Mouse (Mus musculus) kidney, postnatal 0 days (tissue): ENCODE data around the gene Higd1c. TPM values are rescaled to one million over a fixed set of nuclear protein-coding genes. Genes with fewer than 3 reads are reported as not detected.
A peak's percentile ranks its signal among the peaks of the same experiment; 100 is the strongest.
"Not testable (repeated sequence)": the region's sequence is repeated elsewhere in the genome, so short reads cannot be mapped to it uniquely, and the experiment has no call there.

Experiments
- ATAC-seq: fragments of 200-750 bp; cut with Nextera tagmentation; replicated peaks from 2 replicates; pipeline ENCODE4 v1.8.0; 2017; ENCODE audit warnings: low read depth, moderate number of reproducible peaks, moderate TSS enrichment, moderate library complexity; ENCODE audit not compliant: low FRiP score
- DNase-seq: peaks from one replicate; pipeline ENCODE4 v3.0.0-alpha.2; 2016; ENCODE audit warnings: low spot score
- H3K27ac ChIP-seq: fragments of 300-500 bp; sonication (generic); 2 replicates; pipeline ENCODE4 v1.5.1; 2014; ENCODE audit warnings: mild to moderate bottlenecking
- H3K27me3 ChIP-seq: fragments of 300-500 bp; sonication (generic); 2 replicates; pipeline ENCODE4 v1.6.1; 2014; ENCODE audit warnings: low read length, mixed read lengths; ENCODE audit not compliant: insufficient read depth
- H3K36me3 ChIP-seq: fragments of 300-500 bp; sonication (generic); 2 replicates; pipeline ENCODE4 v1.6.1; 2014; ENCODE audit warnings: low read length, mixed read lengths; ENCODE audit not compliant: insufficient read depth
- H3K4me1 ChIP-seq: fragments of 300-500 bp; sonication (generic); replicated peaks from 2 replicates; pipeline ENCODE4 v1.6.1; 2014; ENCODE audit warnings: antibody characterized with exemption, low read length, mixed read lengths; ENCODE audit not compliant: insufficient read depth
- H3K4me2 ChIP-seq: fragments of 300-500 bp; sonication (generic); 2 replicates; pipeline ENCODE4 v1.6.1; 2014; ENCODE audit warnings: mild to moderate bottlenecking, low read length, moderate library complexity, mixed read lengths
- H3K4me3 ChIP-seq: fragments of 300-500 bp; sonication (generic); replicated peaks from 2 replicates; pipeline ENCODE4 v1.5.1; 2014; ENCODE audit warnings: low read depth, low read length
- H3K9ac ChIP-seq: fragments of 300-500 bp; sonication (generic); 2 replicates; pipeline ENCODE4 v1.6.1; 2014; ENCODE audit warnings: low read depth, low read length
- H3K9me3 ChIP-seq: fragments of 300-500 bp; sonication (generic); replicated peaks from 2 replicates; pipeline ENCODE4 v1.6.1; 2016; ENCODE audit warnings: low read length, inconsistent platforms, mixed read lengths
- CTCF ChIP-seq: IDR thresholded peaks from 2 replicates; pipeline ENCODE4 v1.5.1; 2016; ENCODE audit warnings: antibody characterized with exemption, low read depth, mild to moderate bottlenecking, moderate library complexity
- WGBS: fragments of 180-500 bp; shearing (Covaris S2); extraction: QIAGEN DNeasy Blood & Tissue Kit; methylation state at CpG from one replicate; pipeline ENCODE4 v1.1.7; 2014; 5-methylcytosine and 5-hydroxymethylcytosine counted together
- polyA plus RNA-seq: library from polyadenylated mRNA; unstranded; fragments of >200 nt; fragmentation: Nextera tagmentation; extraction: Ambion mirVana; gene quantifications from 2 replicates; pipeline ENCODE4 v1.2.1, GENCODE M21; 2015

Gene Higd1c
- polyA plus RNA-seq, 1 experiment from 2014 or later: not detected

GRCm38 (mm10) chr15:100325235-100325634 is 39.1 kb upstream of the Higd1c start:
- no peak; the same call in 1 of the 2 replicates for ATAC-seq
- WGBS: 59% methylated on average over 3 of the region's 3 CpGs
- no peak overlapping the region for H3K27ac ChIP-seq

GRCm38 (mm10) chr15:100328089-100328488 is 36.3 kb upstream of the Higd1c start:
- ATAC-seq, H3K4me2 ChIP-seq, H3K9ac ChIP-seq, DNase-seq, H3K4me3 ChIP-seq, H3K36me3 ChIP-seq, H3K9me3 ChIP-seq, H3K27me3 ChIP-seq, H3K4me1 ChIP-seq, H3K27ac ChIP-seq: not testable (repeated sequence)
- 67% methylated on average over 3 of the region's 4 CpGs for WGBS
- peak; percentile 34; the same call in 1 of the 2 replicates for TF ChIP-seq CTCF

More at GRCm38 (mm10) chr15:100325235-100325634, 39.1 kb upstream of the Higd1c start:
- H3K9me3 ChIP-seq: no peaks in the 10 kb centered on the region
- H3K27me3 ChIP-seq: no peaks in the 10 kb centered on the region
- H3K4me2 ChIP-seq: no peak overlapping the region
- H3K36me3 ChIP-seq: no peaks in the 10 kb centered on the region
- no peak for TF ChIP-seq CTCF
- H3K4me1 ChIP-seq: 0 out of 2 replicates have a peak, but pooled peaks cover 3% of the 10 kb centered on the region
- no peak overlapping the region for H3K9ac ChIP-seq
- no peak for DNase-seq
- no peak overlapping the region for H3K4me3 ChIP-seq

GRCm38 (mm10) chr15:100329336-100329735 is 35.0 kb upstream of the Higd1c start:
- not testable (repeated sequence) for H3K9ac ChIP-seq, H3K27me3 ChIP-seq, H3K27ac ChIP-seq, H3K9me3 ChIP-seq, H3K36me3 ChIP-seq, H3K4me2 ChIP-seq, H3K4me1 ChIP-seq, H3K4me3 ChIP-seq, DNase-seq
- ATAC-seq: 0 out of 2 replicates have a peak, but pooled peaks have one; percentile 10
- 36% methylated on average over 10 of the region's 10 CpGs for WGBS

GRCm38 (mm10) chr15:100330739-100331138 is 33.6 kb upstream of the Higd1c start:
- Histone ChIP-seq H3K27ac (no peak overlapping the region), H3K9ac (no peak overlapping the region), H3K36me3 (no peaks in the 10 kb centered on the region), H3K9me3 (no peaks in the 10 kb centered on the region), H3K4me2 (no peak overlapping the region), H3K27me3 (no peaks in the 10 kb centered on the region), H3K4me3 (no peak overlapping the region), H3K4me1 (no peaks in the 10 kb centered on the region)
- WGBS: 39% methylated on average over 7 of the region's 7 CpGs
- TF ChIP-seq CTCF: no peak
- no peak for DNase-seq
- ATAC-seq: no peak

- H3K4me3 ChIP-seq, H3K9ac ChIP-seq, H3K9me3 ChIP-seq, H3K27me3 ChIP-seq, DNase-seq, H3K27ac ChIP-seq, H3K4me2 ChIP-seq, H3K4me1 ChIP-seq, H3K36me3 ChIP-seq, ATAC-seq: not testable (repeated sequence)
- WGBS: 29% methylated on average over 2 of the region's 10 CpGs
- peak; percentile 33; the same call in 1 of the 2 replicates for TF ChIP-seq CTCF
Observed at GRCm38 (mm10) chr15:100332077-100332961, 32.0 kb upstream of the Higd1c start.

- no peak within 1 kb of the TSS for H3K27ac ChIP-seq
- no peak for TF ChIP-seq CTCF
- no peaks in the 10 kb centered on the region for H3K4me1 ChIP-seq
- H3K9ac ChIP-seq: no peak within 1 kb of the TSS
- no peak within 1 kb of the TSS for H3K4me2 ChIP-seq
- no peaks in the 10 kb centered on the region for H3K27me3 ChIP-seq
- ATAC-seq (no peak), DNase-seq (no peak)
- H3K36me3 ChIP-seq: no peaks in the 10 kb centered on the region
- 83% methylated on average over 10 of the region's 10 CpGs for WGBS
- no peak within 1 kb of the TSS for H3K4me3 ChIP-seq
- H3K9me3 ChIP-seq: no peaks in the 10 kb centered on the region
Observed at GRCm38 (mm10) chr15:100334629-100335028, 29.7 kb upstream of the Higd1c start, which contains the start of gene Mettl7a3. Mettl7a3 (plus strand) TSS chr15:100334929.

GRCm38 (mm10) chr15:100337328-100337727 is 27.0 kb upstream of the Higd1c start:
- ATAC-seq: 0 out of 2 replicates have a peak, but pooled peaks have one; percentile 36

More at GRCm38 (mm10) chr15:100337328-100337727, 27.0 kb upstream of the Higd1c start:
- DNase-seq, H3K9me3 ChIP-seq, H3K27ac ChIP-seq, H3K4me3 ChIP-seq, H3K36me3 ChIP-seq, H3K27me3 ChIP-seq, H3K9ac ChIP-seq, H3K4me1 ChIP-seq, H3K4me2 ChIP-seq: not testable (repeated sequence)
